Mouse (Mus musculus): Measurements from ENCODE around the gene Ptgds.

GRCm38 (mm10) chr2:25480541-25480940 is 10.7 kb upstream of the Ptgds start:
- TF ChIP-seq EP300 (IDR thresholded peaks at IDR 0.05; ENCODE audit: low read depth), result no peak
- TF ChIP-seq CTCF (IDR thresholded peaks at IDR 0.05; ENCODE audit: low read depth), result no peak
